Mouse (Mus musculus) ES-E14 (cell line): Measurements from ENCODE around the gene Srsf11. TPM values are rescaled to one million over a fixed set of nuclear protein-coding genes. Genes with fewer than 3 reads are reported as not detected.

ENCODE experiments used
- DNase-seq: peaks from one replicate; pipeline ENCODE4 v3.0.0-alpha.2; 2013; ENCODE audit warnings: low read depth, low spot score
- H3K27ac ChIP-seq: 2 replicates; pipeline ENCODE4 v1.5.1; 2012; ENCODE audit warnings: low read depth, mild to moderate bottlenecking, low read length, moderate library complexity, mixed read lengths; ENCODE audit not compliant: poor library complexity, insufficient read depth, severe bottlenecking
- H3K36me3 ChIP-seq: 2 replicates; pipeline ENCODE4 v1.6.1; 2012; ENCODE audit warnings: mild to moderate bottlenecking, low read length, moderate library complexity, mixed read lengths; ENCODE audit not compliant: control insufficient read depth, poor library complexity, insufficient read depth, severe bottlenecking
- H3K4me1 ChIP-seq, 2 experiments: fragments of 150-350 bp in 1 of 2; sonication (generic) in 1 of 2; 2 replicates each; pipeline ENCODE4 v1.6.1; 2012; ENCODE audit warnings: low read length in 2 of 2, mild to moderate bottlenecking in 1 of 2, mixed read lengths in 1 of 2; ENCODE audit not compliant: control insufficient read depth in 2 of 2, insufficient read depth in 2 of 2, poor library complexity in 1 of 2
- H3K4me3 ChIP-seq, 2 experiments: fragments of 150-350 bp in 1 of 2; sonication (generic) in 1 of 2; 2 replicates each; pipeline ENCODE4 v1.5.1; 2012; ENCODE audit warnings: low read length in 2 of 2, low read depth in 1 of 2, mild to moderate bottlenecking in 1 of 2, mixed read lengths in 1 of 2; ENCODE audit not compliant: insufficient read depth in 1 of 2, poor library complexity in 1 of 2, severe bottlenecking in 1 of 2
- H3K9ac ChIP-seq: 2 replicates; pipeline ENCODE4 v1.6.1; 2012; ENCODE audit warnings: low read depth, mild to moderate bottlenecking, low read length, mixed read lengths; ENCODE audit not compliant: poor library complexity, insufficient read depth, severe bottlenecking
- H3K9me3 ChIP-seq: fragments of 150-350 bp; sonication (generic); 2 replicates; pipeline ENCODE4 v1.6.1; 2012; ENCODE audit warnings: low read depth, mild to moderate bottlenecking, low read length; ENCODE audit not compliant: control insufficient read depth, insufficient read depth
- CHD2 ChIP-seq: IDR thresholded peaks from 2 replicates; pipeline ENCODE4 v1.6.1; 2014; ENCODE audit warnings: mild to moderate bottlenecking, low read depth, low read length, inconsistent platforms
- HCFC1 ChIP-seq: IDR thresholded peaks from 2 replicates; pipeline ENCODE4 v1.6.1; 2012; ENCODE audit warnings: low read length, inconsistent platforms, borderline replicate concordance; ENCODE audit not compliant: insufficient read depth
- MAFK ChIP-seq: IDR thresholded peaks from 2 replicates; pipeline ENCODE4 v1.6.1; 2014; ENCODE audit warnings: mild to moderate bottlenecking, low read depth, low read length, inconsistent platforms; ENCODE audit not compliant: insufficient read depth
- ZC3H11A ChIP-seq: IDR thresholded peaks from 2 replicates; pipeline ENCODE4 v1.6.1; 2012; ENCODE audit warnings: low read depth, mild to moderate bottlenecking, inconsistent platforms, low read length, borderline replicate concordance
- ZNF384 ChIP-seq: IDR thresholded peaks from 2 replicates; pipeline ENCODE4 v1.6.1; 2012; ENCODE audit warnings: low read depth, low read length, inconsistent platforms
- in situ Hi-C, 2 experiments: fragments of 600-800 bp; cut with MboI; formaldehyde crosslinking; loops; one replicate each; pipeline ENCODE4 v1.15.1; 2025; ENCODE audit warnings: low sequenced_read_pairs in 2 of 2, inconsistent platforms in 1 of 2; ENCODE audit not compliant: unreplicated experiment in 2 of 2
- total RNA-seq: library from RNA; depleted of rRNA; stranded (reverse); fragments of 300-350 nt; gene quantifications from 2 replicates; pipeline ENCODE4 v1.2.3, GENCODE M21; 2012; rRNA removed

Srsf11 gene
- 169 and 172 TPM in 2 replicates for total RNA-seq

DNA sequence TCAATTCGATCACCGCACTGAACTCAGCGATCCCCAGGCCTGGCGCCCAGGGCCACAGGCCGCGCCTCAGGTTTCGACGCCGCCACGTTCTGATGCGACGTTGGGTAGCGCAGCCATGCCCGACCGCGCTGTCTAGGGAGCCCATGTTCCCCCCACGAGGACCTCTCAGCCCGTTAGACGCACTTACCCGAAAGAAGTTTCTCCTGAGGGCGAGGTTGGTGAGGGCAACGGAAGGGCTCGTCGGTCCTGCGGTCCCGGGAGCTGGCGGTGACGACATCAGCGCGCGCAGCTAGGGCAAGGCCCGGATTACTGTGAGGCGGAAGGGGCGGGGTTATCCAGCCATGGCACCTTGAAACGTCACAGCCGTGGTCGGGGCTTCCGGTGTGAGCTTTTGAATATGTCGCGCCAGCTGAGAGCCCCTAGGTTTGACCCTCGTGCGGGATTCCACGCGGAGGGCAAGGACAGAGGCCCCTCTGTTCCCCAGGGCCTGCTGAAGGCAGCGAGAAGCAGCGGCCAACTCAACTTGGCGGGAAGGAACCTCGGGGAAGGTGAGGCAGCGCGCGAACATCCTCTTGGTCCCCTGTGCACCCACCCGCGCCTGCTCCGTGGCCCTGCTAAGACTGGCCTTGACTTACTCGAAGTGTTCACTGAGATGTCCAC, at the start of gene Srsf11, which contains the start of gene Lrrc40:
TSS of gene Srsf11 (minus strand) at position 311 of the 660 bp plus-strand sequence.
TSS of gene Lrrc40 (plus strand) at position 334 of the 660 bp plus-strand sequence.
- H3K27ac ChIP-seq = peak within 1 kb of the TSS; percentile 70
- no peaks in the 10 kb centered on the region for H3K9me3 ChIP-seq
- peaks cover 0 to 5% of the 10 kb centered on the region in 2 experiments; a peak in 1 of 4 replicates for H3K4me1 ChIP-seq
- peak within 1 kb of the TSS; percentile 96 for H3K9ac ChIP-seq
- TF ChIP-seq ZNF384 (no peak), HCFC1 (peak; percentile 62; the same call in 1 of the 2 replicates)
- no peaks in the 10 kb centered on the region; the same call in 1 of the 2 replicates for H3K36me3 ChIP-seq
- in situ Hi-C loops = loop anchor here in 1 of 2 experiments (5.0 kb wide), 1 partner anchor 84 kb away; no protein-coding TSS in a partner anchor
- DNase-seq = peak; percentile 92
- peak within 1 kb of the TSS; percentile 90 to 93 for H3K4me3 ChIP-seq

DNA sequence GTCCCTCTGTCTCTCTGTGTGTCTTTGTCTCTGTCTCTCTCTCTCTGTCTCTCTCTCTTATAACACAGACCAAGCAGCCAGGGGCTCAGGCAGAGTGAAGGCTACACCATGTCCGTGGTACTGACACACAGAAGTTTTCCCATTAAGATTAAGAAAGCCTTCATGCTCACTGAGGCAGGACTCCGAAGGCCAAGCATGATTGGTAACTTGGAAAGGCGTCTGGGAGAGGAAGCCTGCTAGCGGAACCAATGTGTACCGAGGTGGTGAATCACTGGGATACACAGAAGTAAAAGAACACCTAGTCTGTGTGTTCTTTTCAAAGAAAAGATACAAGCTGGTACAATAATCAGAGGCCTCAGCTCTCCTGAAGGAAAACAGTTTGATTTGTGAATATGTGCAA, 41.4 kb upstream of the Srsf11 start:
- no peak overlapping the region for H3K4me3 ChIP-seq
- in situ Hi-C loops = no loop called here

DNA sequence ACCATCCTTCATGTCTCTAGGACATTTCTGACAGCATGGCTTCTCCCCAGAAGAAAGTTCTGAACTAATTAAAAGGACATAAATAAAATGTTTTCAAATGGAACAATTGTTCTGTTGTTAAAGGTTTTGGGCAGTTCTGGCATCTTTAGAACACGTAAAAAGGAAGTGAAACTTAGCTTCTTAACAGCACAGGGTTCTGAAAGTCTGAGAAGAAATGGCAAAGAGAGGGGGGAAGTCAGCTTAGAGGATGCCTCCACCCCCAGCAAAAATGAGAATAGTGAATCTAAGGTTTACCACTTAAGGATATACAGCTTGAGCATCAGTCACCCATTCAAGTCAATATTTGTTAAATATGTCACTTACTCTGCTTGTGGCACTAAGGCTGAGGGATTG, 40.9 kb upstream of the Srsf11 start:
- no peak for TF ChIP-seq ZNF384
- TF ChIP-seq HCFC1 = no peak
- TF ChIP-seq MAFK = no peak
- TF ChIP-seq CHD2 = no peak
- TF ChIP-seq ZC3H11A = no peak
- no peak for DNase-seq
- H3K9me3 ChIP-seq = no peaks in the 10 kb centered on the region
- in situ Hi-C loops = no loop called here
- no peaks in the 10 kb centered on the region for H3K4me1 ChIP-seq
- H3K36me3 ChIP-seq = no peaks in the 10 kb centered on the region
- no peak overlapping the region for H3K9ac ChIP-seq
- H3K4me3 ChIP-seq = no peak overlapping the region
- no peak overlapping the region for H3K27ac ChIP-seq

More for the DNA sequence above, 41.4 kb upstream of the Srsf11 start:
- TF ChIP-seq ZNF384 (no peak), HCFC1 (no peak), CHD2 (no peak), ZC3H11A (no peak), MAFK (no peak)
- no peak overlapping the region for H3K9ac ChIP-seq
- no peaks in the 10 kb centered on the region for H3K4me1 ChIP-seq
- no peak for DNase-seq
- H3K9me3 ChIP-seq = no peaks in the 10 kb centered on the region
- H3K36me3 ChIP-seq = no peaks in the 10 kb centered on the region
- H3K27ac ChIP-seq = no peak overlapping the region

DNA sequence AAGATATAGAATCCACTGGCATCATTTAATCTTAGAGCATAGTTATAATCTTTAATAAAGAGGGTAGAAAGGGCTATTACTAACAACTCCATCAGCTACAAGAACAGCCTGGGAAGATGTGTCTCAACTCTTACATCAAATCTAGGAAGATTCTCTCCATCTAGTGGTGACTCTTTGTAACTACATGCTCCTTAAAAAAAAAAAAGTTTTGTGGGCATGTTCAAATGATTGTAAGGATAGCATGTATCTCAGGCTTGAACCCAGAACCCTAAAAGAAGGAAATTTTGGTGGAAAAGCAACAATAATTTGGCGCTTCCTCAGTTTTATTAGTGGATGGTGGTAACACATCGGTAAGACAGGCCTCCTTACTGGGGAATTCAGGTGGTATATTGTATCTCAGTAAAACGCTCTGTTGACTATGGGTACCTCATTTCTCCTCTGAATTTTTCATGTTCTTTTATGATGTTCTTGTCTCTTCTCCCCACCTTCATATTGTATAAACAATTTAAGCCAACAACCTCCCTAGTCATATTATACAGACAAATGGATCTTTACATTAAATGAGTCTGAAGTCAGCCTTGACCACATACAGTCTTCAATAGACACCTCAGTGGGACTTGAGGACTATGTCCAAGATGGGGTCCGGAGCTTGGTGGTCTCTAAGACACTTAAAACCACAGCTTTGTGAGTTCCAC, 40.4 kb upstream of the Srsf11 start:
- Histone ChIP-seq H3K9me3 (no peaks in the 10 kb centered on the region), H3K36me3 (no peaks in the 10 kb centered on the region), H3K27ac (no peak overlapping the region), H3K4me1 (no peaks in the 10 kb centered on the region), H3K4me3 (no peak overlapping the region), H3K9ac (no peak overlapping the region)
- DNase-seq = peak; percentile 33
- peak; percentile 96 for TF ChIP-seq ZNF384
- TF ChIP-seq MAFK = no peak
- in situ Hi-C loops = no loop called here
